Mouse (Mus musculus) regulatory T cell (primary cell): ENCODE results near the gene Gsap.

Experiments
- in situ Hi-C: fragments of 300-600 bp; cut with MboI, MseI; formaldehyde crosslinking; loops from one replicate; pipeline ENCODE4 v1.15.1; 2025; ENCODE audit warnings: high pct_unique_total_duplicates

The Gsap gene

DNA sequence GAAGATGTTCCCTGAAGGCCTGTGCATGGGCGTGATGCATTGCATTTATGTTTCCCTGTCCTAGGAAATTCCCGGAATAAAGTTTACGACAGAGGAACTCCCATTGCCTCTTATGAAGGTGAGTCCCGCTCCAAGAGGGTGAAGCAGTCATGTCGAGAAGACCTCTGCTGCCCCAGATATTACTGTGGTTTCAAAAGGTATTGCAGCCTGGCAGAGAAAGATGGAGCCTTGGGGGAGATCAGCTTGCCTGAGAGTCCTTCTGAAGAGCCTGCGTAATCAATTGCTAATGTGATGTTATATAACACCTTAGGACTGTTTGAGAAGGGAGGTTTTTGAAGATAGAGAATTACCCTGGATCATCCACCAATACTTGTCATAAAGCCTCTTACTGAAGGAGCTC, 71.8 kb downstream of the Gsap start:
- in situ Hi-C loops: no loop called here

DNA sequence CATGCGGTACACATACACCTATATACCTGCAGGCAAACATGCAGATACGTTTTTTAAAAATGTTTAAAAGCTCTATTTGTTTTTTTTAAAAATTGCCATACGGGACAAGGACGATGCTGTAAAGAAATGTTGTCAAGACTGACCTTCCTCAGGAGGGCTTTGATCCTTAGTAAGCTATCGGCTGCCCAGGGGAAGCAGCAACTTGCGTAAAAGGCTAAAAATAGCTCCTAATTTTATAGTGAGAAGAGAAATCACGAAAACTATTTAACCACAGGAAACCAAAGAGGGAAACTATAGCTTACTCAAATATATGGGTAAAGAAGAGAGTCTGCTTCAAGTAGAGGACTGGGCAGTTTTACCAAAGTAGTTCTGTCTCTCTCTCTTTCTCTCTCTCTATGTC, 74.7 kb downstream of the Gsap start:
- in situ Hi-C loops: no loop called here

DNA sequence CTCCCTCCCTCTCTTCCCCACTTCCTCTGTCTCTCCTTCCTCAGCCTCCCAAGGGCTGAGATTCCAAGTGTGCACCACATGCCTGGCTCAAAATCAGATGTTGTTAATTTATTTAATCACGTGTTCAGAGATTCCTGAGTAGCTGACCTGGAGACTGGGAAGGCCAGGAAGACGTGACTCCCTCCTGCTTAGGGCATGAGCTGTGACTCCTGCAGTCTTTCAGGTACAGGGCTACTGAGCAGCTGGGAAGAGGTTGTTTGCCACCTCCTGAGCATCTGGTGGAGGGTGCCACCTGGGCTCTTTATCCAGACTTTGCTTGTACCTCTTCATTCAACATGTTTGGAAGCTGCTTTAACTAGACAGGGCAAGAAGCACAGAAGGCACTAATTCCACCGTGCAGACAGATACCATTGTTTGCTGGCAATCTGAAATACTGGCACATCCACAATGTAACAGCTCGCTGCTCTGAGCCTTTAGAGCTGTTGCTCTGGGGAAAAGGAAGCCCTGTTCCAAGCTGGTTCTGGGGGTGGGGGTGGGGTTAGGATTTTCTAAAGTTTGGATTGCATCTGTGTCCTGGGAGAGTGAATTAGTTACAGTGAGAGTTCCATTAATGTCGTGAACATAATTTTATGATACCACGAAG, 75.3 kb downstream of the Gsap start:
- in situ Hi-C loops: no loop called here

DNA sequence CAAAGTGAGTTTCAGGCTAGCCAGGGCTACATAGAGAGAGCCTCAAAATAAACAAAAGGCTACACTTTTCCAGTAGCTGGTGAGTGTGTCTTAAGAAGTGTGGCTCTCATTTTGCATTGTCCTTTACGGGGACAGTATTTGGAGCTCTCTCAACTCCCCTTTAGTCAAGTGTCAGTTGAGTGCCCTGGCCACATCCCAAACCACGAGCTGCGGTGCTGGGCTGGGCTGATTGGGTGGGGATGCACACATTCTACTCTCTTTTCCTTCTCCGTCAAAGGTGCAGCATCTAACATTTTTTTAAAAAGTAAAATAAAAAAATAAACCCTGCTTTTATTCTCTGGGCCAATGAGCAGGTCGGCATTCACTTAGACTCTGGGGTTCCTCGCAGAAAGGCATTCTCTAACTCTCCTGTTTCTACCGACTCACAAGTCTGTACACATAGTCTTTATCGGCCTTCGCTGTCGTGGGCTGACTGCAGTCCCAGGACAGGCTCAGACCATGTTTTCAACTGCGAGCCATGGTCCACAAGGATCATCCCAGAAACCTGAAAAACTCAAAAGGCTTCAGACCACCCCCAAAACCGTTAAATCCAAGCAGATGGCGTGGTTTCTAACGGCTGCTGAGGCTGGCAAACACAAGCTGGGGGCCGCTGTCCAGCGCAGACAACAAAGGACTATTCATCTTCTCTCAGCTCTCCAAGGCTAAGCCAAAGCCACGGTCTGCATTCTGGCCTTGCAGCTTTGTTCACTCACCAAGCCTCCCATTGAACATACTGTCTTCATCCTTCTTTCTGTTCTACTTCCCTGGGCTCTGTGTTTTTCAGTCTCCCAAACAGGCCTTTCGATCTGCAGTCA, 77.4 kb downstream of the Gsap start:
- in situ Hi-C loops: no loop called here

DNA sequence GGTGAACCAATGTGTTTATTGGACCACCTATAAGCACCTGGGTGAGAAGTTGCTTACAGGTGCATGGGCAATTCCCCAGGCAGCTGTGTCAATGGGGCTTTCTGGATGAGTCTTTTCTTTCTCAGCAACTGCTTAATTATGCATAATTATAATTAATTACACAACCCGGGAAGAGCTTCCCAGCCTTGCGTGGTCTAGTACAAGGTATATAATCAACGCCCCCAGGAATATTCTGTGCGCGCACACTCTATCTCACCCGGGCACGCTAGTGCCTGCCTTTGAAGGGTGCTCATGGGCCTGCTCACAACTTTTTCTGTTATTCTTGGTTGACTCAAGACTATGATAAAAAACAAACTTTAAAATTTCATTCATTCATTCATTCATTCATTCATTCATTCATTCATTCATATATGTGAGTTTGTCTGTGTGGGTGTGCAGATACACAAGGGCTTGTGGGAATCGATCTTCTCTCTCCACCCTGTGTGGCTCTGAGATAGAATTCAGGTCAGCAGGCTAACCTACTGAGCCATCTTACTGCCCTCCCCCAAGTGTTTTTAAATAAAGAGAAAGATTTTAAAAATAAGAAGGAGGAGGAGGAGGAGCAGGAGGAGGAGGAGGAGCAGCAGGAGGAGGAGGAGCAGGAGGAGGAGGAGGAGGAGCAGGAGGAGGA, 78.4 kb downstream of the Gsap start:
- in situ Hi-C loops: loop anchor here (5.0 kb wide), 2 partner anchors 323 to 373 kb away; no protein-coding TSS in a partner anchor

DNA sequence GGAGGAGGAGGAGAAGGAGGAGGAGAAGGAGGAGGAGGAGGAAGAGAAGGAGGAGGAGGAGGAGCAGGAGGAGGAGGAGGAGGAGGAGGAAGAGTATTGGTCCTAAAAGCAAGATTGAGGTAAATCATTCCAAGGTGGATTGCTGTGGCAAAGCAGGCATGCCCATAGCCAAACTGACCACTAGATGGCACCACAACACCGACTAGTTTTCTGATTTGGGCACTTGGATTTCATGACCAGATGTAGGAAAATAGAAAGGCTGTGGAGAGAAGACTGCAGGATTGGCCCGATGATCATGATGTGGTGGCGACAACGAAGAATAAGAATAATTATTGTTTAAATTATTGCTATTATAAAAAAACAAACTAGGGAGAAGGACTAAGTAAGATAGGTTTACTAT, 79.0 kb downstream of the Gsap start:
- in situ Hi-C loops: loop anchor here (5.0 kb wide), 2 partner anchors 322 to 372 kb away; no protein-coding TSS in a partner anchor

DNA sequence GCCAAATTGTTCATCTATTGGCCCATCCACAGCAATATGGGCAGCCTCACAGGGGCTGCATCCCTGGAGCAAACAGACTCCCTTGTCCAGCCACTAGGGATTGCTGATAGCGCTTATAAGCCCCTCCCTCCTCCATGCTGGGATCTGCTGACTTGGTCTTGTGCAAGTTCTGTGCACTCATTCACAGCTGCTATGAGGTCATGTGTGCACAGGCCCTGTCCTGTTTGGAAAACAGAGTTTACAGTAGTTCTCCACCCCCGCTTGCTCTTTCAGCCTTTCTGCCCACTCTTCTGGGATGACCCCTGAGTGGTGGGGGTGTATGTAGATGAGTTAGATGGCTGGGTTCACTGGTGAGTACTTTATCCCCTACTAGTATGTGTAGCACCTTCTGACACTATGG, 81.0 kb downstream of the Gsap start:
- in situ Hi-C loops: loop anchor here (5.0 kb wide), 2 partner anchors 320 to 370 kb away; no protein-coding TSS in a partner anchor

DNA sequence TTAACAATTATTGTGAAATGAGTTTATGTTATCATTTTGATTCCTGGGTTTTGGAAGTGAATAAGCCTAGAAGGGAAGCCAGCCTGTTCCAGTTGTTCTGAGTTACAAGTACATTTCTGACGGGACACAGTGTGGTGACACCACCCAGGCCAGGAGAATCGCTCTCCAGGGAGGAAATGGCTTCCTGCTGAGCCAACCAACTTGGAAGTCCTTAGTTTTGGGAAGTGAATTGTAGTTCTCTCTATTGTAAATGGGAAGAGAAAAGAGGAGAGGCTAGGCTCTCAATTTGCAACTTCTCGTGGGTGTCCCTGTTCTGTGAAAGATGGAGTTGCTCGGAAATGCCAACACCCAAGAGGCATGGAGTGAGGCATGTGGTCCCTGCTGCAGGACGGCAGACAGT, 83.4 kb downstream of the Gsap start:
- in situ Hi-C loops: loop anchor here (5.0 kb wide), 2 partner anchors 318 to 368 kb away; no protein-coding TSS in a partner anchor

DNA sequence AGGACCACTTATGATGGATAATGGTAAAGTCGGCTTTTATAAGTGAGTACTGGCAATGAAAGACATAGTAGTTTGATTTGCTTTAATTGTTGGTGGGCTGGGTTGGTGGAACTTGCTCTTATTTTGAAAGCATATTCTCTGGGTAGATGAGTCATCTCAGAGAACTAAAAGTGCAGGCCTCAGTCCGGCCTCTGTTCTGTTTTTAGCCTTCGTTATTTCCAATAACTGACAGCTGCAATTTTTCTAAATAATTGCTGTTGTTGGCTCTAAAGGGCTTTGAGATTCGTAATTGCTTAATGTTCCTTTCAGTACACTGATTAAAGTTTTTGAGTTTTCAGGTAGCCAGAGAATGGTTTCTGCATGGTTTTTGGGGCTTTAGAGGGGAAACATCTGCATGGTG, 84.7 kb downstream of the Gsap start:
- in situ Hi-C loops: no loop called here

DNA sequence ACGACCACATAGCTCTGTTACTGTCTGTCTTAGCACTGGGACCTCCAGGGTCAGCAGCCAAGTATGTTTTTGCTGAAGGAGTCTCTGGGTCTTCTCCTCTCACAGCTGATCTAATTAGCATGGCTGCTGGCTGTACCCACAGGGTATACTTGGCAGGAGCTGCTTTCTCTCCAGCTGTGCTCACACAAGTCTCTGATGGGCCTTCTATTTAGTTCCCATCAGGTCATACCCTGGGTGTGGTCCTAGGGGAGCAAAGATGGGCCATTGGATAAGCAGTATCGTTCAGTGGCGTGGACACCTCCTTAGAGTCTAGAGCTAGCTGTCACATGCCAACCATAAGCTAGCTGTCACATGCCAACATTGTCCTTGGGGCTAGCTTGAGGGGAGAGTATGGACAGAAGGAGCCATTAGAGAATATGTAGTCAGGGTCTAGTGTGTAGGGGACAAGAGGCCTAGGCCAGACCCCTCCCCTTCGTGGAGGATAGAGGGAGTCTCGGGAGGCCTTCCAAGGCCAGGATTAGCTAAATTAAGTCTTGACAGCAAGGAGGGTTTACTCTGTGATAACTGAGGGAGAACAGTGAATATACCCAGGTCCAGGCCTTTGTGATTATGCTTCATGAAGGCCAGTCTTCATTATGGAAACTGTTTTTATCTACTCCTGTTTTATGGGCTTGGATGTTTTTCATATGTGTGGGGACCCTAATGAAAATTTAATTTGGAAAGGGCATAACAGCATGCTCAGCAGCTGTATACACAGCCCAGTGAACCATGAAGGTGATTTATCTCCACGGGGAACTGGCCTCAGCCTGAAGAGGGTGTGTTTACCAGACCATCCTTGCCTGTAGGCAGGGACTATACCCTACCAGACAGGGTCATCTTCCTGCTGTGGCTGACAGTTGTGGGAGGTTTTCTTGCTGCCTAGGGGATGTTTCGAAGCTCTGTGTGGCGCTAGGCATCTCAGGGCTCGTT, 85.6 kb downstream of the Gsap start:
- in situ Hi-C loops: no loop called here

DNA sequence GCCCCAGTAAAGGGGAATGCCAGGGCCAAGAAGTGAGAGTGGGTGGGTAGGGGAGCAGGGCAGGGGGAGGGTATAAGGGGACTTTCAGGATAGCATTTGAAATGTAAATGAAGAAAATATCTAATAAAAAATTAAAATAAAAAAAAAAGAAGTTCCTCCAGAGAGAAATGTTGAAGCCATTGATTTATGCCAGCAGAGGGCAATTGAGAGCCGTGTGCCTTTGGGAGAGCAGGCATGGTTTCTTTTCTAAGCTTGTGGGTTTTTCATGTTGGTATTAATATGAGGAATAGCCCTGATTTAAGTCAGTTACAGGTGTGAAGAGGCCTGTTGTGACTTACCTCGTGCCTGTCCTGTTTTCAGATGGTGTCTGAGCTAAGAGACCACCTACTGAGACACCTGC, 91.6 kb downstream of the Gsap start:
- in situ Hi-C loops: loop anchor here (25.0 kb wide), 1 partner anchor 1215 kb away; no protein-coding TSS in a partner anchor

DNA sequence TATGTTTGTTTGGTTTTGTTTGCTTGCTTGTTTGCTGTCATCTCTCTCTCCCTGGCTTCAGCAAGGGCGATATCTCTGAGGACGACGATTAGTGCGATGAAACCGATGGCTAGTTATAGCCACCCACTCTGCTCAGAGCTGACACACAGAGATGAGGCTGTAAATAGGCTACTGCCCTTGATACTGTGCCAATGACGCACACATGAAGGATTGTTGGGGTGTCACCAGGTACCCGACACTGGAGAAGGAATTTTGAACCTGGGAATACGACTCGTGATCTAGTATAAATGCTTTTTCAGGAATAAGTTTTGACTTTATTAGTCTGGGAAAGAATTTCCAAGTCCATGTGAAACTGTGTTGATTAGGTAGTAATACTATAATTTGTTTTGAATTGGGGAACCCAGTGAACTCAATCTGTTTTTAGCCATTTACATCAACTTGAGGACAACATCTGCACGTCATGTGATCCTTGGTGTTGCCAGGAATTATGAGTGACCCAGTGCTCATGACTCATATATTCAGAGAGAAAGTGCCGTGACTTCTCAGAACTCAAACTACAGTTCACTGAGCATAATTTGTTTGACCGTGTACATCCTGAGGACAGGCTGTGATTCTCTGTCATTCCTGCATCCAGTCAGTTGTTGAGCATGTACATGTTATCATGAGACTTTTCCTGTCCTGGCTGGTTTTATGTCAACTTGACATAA, 97.5 kb downstream of the Gsap start:
- in situ Hi-C loops: loop anchor here (25.0 kb wide), 1 partner anchor 1221 kb away; no protein-coding TSS in a partner anchor

DNA sequence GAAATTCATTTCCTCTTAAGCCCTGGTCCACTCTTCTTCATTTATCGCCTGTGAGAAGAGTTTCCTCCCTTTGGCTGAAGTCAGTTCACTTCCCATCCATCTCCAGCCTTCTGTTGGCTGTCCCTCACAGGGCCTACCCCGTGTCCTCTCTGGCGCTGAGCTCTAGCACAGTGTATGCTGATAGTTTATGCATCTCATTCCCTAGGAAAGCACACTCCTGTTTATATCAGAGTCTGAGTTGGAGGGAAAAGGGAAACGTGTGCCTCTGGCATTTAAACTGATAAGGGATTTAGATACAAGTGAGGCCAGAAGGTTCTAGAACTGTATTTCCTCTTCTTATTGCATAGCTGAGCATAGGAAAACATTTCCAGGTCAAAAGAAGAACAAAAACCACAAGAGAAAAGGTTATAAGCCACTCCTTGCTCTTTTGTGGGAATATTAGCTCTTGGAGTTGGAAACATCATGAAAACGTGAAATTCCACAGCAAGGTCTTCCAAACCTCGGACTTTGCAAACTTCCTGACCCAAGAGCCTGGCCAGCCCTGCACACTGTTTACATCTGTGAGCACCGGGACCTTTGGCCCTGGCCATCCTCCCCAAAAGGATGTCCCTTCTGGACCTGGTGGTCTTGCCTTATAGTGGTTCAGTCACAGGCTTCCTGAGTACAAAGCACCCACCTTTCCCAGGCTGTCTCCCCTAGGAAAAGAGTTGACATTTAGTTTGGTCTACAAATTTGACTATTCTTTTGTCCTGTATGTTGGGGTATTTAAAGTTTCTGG, 102.8 kb downstream of the Gsap start:
- in situ Hi-C loops: loop anchor here (25.0 kb wide), 1 partner anchor 1227 kb away; no protein-coding TSS in a partner anchor

DNA sequence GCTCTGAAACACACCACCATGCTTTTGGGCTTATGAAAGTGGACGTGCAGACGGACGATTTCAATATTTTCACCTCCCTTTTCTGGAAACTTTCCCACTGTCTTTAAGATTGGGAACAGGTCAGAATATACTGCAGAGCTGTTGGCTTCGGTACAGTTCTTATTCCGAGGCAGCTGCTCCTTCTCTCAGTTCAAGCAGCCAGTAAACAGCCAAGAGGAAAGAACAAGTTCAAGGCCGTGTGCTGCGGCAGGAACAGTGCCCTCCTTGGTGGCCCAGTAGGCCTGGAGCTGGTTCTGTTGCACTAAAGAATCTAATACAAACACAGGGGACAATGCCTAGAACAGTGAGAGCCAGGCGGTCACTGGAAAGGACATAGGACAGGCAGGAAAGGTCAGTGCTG, 104.5 kb downstream of the Gsap start:
- in situ Hi-C loops: loop anchor here (25.0 kb wide), 1 partner anchor 1228 kb away; no protein-coding TSS in a partner anchor

DNA sequence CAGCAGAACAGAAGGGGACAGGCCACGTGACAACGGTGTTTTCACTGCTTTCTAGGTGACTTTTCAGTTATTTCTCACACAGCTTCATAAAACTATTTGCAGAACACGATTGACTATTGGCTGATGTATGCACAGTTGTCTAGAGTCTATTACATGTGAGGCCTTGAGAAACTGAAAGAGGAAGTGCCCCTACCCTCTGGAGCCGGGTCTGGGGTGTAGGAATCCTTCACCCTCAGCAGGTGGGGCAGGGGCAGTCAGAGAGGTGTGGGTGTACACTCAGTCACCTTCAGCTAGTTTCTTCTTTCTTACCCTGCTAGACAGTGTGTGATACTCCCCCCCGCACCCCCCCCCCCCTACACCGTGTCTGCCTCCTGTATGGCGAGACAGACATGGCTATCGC, 109.6 kb downstream of the Gsap start:
- in situ Hi-C loops: loop anchor here (25.0 kb wide), 1 partner anchor 1233 kb away; no protein-coding TSS in a partner anchor

DNA sequence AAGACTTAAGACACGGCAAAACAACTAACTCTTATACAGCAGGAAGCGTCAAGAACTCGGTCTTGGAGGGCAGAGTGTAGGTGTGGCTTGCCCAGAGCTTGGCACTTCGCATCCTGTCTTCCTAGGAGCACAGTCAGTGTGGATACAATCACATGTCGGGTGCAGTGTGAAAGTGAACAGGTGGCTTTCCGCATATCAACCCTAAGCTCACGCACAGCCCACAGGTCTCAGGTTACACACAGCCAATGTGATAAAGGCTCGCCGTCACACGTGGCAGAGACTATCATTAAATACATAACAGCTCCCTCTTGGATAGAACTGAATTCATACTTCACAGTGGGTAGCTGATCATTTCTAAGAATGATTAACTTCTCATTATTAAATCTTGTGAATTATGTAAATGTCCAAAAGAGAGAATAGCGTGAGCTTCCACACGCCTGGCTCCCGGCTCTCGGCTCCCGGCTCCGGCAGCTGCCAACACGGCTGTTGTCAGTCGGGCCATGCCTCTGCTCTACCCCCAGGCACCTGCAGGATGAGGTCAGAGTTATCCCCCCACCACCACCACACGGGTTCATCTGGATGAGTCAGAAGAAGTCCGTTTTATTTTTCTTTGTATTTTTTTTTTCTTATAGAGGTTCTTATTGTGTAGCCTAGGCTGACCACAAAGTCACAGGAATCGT, 113.2 kb downstream of the Gsap start:
- in situ Hi-C loops: loop anchor here (25.0 kb wide), 1 partner anchor 1237 kb away; no protein-coding TSS in a partner anchor

DNA sequence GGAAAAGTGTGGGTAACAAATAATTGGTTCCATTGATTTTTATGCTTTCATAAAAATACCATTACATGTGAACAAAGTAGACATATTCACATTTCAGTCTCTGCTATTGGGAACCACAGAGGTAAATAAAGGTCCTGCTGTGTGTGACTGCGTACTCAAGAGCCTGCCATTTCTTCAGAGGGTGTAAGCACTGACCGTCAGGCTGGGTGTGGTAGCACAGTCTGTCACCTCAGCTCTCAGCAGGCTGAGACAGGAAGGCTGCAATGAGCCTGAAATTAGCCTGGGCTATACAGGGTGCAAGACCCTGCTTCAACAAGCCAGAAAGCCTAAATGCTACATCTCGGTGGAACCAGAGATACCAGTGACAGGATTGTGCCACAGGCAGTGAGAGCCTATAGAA, 114.0 kb downstream of the Gsap start:
- in situ Hi-C loops: no loop called here

DNA sequence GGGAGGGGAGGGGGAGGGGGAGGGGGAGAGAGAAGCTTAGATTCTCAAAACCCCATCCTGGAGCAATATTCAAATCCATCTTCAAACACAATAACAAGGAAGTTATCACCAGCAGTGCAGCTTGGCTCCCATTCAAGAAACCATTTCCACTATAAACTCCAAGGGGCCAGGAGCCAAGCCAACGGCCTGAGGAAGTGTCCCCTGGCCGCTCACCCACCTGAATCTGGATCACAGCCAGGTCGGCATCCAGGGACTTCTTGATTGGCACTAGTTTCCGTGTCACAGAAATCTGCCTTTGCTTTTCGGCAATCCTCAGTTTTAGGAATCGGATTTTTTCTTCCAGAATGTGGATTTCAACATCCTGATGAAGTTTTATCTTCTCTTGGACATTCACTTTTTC, 115.0 kb downstream of the Gsap start:
- in situ Hi-C loops: no loop called here

DNA sequence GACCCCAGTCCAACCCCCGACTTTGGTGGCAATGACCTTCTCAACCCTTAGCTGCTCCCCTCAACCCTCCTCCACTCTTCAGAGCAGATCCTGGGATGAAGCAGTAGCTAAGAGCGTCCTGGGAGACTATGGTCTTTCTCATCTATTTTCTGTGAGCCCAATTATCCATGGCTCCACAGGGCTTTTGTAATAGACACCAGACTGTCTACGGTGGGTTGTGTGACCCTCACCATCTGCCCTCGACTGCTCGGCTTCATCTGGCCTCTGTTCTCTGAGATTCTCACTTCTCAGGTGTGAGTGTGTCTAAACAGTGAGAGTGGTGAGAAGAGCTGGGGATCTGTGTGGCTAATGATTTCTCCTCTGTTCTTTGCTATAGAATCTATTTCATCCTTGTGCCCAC, 121.1 kb downstream of the Gsap start:
- in situ Hi-C loops: no loop called here
